Mouse (Mus musculus): ENCODE data around the gene Msh5. TPM values are rescaled to one million over a fixed set of nuclear protein-coding genes. Genes with fewer than 3 reads are reported as not detected.
A peak's percentile ranks its signal among the peaks of the same experiment; 100 is the strongest.
"Not testable (repeated sequence)": the region's sequence is repeated elsewhere in the genome, so short reads cannot be mapped to it uniquely, and the experiment has no call there.

The Msh5 gene
- polyA plus RNA-seq, 1 experiment from 2014 or later: 3.9 TPM

DNA sequence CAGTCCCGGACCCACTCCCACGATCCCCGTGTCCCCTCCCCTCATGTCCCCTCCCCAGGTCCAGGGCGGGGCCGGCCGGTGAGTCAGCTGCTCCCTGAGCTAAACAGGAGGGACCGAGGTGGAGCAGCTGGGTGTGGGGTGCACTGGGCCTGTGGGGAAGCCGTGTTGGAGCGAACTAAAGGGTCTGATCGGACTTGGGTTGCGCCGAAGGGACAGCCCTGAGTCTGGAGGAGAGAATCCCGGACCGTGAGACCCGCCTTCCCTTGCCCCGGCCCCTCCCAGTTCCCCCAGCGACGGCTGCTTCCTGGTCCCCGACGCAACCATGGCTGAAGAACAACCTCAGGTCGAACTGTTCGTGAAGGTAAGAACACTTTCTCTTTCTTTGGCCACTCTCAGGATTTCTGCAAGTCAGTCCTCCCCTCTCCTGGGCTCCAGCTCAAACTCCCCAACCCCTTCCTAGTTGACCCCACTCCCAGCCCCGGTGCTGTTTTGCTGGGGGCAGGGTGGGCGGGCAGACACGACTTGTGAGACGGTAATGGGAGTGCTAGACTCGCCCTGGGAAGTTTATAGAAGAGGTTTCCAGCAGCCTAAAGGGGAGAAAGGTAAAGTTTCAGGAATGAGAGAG, 3.7 kb upstream of the Msh5 start:
- Histone ChIP-seq H3K27me3 (ENCODE audit: insufficient read depth, poor library complexity, severe bottlenecking) (no peaks in the 10 kb centered on the region), H3K4me1 (peaks cover 66% of the 10 kb centered on the region), H3K27ac (peak overlapping the region; percentile 98), H3K9me3 (no peaks in the 10 kb centered on the region), H3K36me3 (peaks cover 34% of the 10 kb centered on the region), H3K4me3 (peak overlapping the region; percentile 80)
- WGBS: under 1% methylated on average over 27 of the region's 27 CpGs
- peak; percentile 90 for DNase-seq (ENCODE audit: low spot score)

DNA sequence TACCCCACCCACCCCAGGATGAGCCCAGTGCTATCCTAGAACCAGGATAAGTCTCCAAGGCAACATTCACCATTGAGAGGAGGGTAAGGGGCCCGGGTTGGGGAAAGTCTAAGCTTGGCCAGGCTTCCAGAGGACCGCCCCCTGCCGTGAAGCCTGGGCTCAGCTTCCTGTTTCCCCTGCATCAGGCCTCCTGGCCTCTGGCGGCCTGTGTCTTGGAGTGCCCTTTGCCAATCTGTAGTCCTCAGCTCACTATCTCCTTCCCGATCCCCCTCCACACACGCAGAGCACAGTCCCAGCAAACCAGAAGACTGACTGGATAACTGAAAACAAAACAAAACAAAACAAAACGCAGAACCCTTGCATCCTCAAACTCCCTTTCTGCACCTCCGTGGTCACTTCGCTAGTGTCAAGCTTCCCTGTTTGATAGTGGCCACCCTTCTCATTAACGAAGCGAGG, 3.0 kb upstream of the Msh5 start, which contains the start of gene Clic1:
Gene Clic1 (plus strand): TSS at position 406 of the 456 bp plus-strand sequence.
- Histone ChIP-seq H3K9me3 (no peaks in the 10 kb centered on the region), H3K27ac (peak within 1 kb of the TSS; percentile 98), H3K4me1 (peaks cover 72% of the 10 kb centered on the region), H3K4me3 (peak within 1 kb of the TSS; percentile 80), H3K27me3 (ENCODE audit: insufficient read depth, poor library complexity, severe bottlenecking) (no peaks in the 10 kb centered on the region), H3K36me3 (peaks cover 28% of the 10 kb centered on the region)
- DNase-seq (ENCODE audit: low spot score): peak; percentile 94
- 1% methylated on average over 11 of the region's 11 CpGs for WGBS

DNA sequence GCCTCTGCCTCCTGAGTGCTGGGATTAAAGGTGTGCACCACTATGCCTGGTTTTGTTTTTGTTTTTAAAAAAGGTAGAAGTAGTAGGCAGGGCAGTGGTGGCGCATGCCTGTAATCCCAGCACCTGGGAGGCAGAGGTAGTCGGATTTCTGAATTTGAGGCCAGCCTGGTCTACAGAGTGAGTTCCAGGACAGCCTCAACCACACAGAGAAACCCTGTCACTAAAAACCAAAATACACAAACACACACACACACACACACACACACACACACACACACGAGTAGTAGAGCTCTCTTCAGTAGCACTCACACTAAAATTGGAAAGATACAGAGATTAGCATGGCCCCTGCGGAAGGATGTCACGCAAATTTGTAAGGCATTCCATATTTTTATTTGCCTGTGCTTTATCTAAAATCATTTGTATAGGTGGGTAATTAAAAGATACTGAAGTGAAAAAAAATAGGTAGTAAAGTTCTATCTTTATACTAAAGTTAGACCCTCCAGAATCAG, 2.4 kb upstream of the Msh5 start:
- H3K27me3 ChIP-seq (ENCODE audit: insufficient read depth, poor library complexity, severe bottlenecking): no peaks in the 10 kb centered on the region
- no peaks in the 10 kb centered on the region for H3K9me3 ChIP-seq
- H3K27ac ChIP-seq: peak overlapping the region; percentile 98
- no peak for DNase-seq (ENCODE audit: low spot score)
- peak overlapping the region; percentile 80 for H3K4me3 ChIP-seq
- H3K36me3 ChIP-seq: peaks cover 22% of the 10 kb centered on the region
- peaks cover 76% of the 10 kb centered on the region for H3K4me1 ChIP-seq
- WGBS: 58% methylated on average over 5 of the region's 5 CpGs

DNA sequence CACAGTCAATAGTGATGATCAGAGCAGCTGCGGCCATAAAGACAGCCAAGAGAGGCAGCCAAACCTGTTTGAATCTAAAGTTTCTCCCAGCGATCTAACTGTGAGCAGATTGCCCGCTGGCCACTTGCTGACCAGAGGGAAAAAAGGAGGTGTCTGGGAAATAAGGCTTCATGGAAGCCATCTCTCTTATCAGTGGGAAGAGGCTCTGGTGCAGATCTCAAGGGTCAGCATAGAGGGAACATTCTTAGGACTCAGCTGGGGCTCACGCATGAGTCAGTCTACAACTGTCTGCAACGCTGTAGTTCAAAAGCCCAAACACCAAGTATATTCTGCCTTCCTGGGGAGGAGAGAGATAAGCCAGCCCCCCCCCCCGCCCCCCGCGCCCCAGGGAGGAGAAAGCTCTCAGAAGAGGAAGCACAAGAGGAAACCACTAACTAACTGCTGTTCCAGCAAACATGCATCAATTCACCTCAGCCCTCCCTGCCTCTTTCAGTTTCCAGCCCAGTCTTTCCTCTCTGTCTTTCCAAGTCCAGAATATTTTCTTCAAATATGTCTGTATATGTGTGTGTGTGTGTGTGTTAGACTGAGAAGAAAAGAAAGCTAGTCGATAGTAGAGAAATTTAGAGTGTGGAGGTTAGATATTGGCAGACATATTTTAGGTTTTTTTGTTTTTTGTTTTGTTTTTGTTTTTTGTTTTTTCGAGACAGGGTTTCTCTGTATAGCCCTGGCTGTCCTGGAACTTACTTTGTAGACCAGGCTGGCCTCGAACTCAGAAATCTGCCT, 1.8 kb upstream of the Msh5 start:
- Histone ChIP-seq H3K4me1 (peaks cover 81% of the 10 kb centered on the region), H3K27ac (peak overlapping the region; percentile 98), H3K27me3 (ENCODE audit: insufficient read depth, poor library complexity, severe bottlenecking) (no peaks in the 10 kb centered on the region), H3K36me3 (peaks cover 15% of the 10 kb centered on the region), H3K4me3 (peak overlapping the region; percentile 72), H3K9me3 (no peaks in the 10 kb centered on the region)
- DNase-seq (ENCODE audit: low spot score): no peak
- 20% methylated on average over 11 of the region's 11 CpGs for WGBS

DNA sequence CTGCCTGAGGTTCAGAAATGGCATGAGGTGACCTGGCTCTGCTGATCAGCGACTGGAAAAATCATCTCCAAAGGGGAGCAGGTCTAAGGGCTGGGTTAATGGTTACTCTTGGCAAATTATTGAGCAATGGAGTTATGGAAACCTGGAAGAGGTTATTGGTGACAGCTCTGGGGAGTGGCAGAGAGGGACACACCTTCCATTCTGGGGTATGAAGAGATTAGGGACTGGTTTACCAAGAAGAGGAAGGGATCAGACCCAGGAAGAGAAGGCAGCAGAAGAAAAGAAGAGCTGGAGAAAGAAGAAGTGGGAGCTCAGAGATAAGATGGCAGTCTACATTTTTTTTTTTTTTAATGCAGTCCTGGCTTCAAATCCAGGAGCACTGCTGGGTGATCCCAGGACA, 1.1 kb upstream of the Msh5 start:
- Histone ChIP-seq H3K4me1 (peaks cover 77% of the 10 kb centered on the region), H3K27ac (peak overlapping the region; percentile 98)

DNA sequence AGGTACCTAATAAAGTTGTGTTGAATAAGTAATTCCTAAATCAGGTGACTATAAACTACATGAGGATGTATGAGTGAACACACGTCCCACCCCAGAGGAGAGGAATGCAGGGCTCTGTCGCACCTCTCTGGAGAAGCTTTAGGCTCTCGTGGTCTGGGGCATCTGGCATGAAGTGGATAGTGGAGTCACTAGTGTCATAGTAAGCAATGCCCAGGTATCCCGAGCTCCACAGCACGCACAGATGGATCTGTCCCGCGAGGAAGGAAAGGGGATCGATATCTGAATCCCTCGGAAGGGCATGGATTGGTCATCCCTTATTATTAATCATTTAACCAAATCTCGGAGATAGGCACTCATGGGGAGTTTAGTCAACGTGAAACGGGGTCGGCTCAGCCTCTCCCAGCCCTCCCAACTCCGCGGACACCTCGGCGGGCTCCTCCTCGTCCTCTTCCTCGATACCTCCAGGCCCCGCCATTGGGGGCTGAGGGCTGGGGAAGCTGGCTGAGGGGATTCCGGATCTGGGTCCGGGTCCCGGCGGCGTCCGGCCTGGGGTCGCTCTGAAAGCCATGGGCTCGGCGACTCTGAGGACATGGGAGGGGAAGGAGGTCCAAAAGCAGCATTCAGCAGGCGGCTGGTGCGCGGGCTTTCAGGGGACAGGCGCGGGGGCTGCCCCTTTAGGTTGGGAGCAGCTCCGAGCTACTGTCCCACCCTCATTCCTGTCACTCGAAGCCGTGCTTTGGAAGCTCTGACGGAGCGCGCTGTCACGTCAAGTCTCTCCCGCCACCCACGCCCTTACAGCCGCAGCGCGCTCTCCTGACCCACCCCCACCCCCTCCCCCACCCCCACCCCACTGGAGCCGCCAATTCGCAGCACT, 501 bp downstream of the Msh5 start:
- Histone ChIP-seq H3K4me1 (peaks cover 63% of the 10 kb centered on the region), H3K9me3 (no peaks in the 10 kb centered on the region), H3K4me3 (peak overlapping the region; percentile 72), H3K27me3 (ENCODE audit: insufficient read depth, poor library complexity, severe bottlenecking) (no peaks in the 10 kb centered on the region), H3K27ac (peak overlapping the region; percentile 98), H3K36me3 (no peaks in the 10 kb centered on the region)
- DNase-seq (ENCODE audit: low spot score): no peak
- WGBS: 4% methylated on average over 47 of the region's 48 CpGs

More for the DNA sequence above, 1.1 kb upstream of the Msh5 start:
- H3K36me3 ChIP-seq: peaks cover 9% of the 10 kb centered on the region
- no peaks in the 10 kb centered on the region for H3K9me3 ChIP-seq
- WGBS: 43% methylated on average over 1 of the region's 1 CpGs
- H3K27me3 ChIP-seq (ENCODE audit: insufficient read depth, poor library complexity, severe bottlenecking): no peaks in the 10 kb centered on the region
- no peak for DNase-seq (ENCODE audit: low spot score)
- H3K4me3 ChIP-seq: peak overlapping the region; percentile 72

DNA sequence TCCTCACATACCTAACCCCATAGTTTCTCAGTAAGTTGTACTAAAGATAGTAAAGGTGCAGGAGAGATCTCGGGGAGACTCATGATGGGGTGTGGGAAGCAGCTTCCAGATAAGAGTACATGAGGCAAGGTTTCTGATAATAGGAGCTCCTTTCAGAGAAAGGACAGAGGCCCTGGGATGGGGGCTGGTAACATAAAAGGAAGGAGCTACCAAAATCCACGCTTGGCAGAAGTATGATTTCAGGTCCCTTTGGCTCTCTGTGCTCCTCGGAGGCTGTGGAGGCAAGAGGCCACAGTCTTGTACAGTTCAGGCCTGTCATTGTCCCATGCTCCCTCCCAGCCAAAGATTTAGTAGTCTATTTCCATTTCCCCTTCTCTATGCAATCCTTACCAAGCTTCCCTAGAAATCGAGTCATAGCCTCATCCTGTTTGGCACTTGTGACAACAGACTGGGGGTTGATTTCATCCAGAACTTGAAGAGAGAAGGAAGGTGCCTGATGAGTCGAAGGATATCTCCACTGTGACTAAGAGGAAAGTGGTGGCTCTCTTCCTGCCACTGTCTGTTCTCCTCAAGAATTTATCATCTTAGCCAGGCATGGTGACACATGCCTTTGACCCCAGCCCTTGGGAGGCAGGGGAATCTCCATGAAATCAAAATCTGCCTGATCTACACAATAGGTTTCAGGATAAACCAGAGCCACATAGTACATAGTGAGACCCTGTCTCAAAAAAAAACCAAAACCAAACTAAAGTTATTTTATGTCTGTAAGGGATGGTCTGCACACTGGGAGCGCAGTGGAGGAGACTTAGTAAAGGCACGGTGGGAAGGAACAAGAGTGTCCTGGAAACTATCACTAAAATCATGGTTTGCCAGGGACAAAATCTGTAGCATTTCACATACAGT, 1.4 kb downstream of the Msh5 start:
- 45% methylated on average over 7 of the region's 7 CpGs for WGBS
- H3K36me3 ChIP-seq: no peaks in the 10 kb centered on the region
- H3K9me3 ChIP-seq: no peaks in the 10 kb centered on the region
- peak; percentile 78 for DNase-seq (ENCODE audit: low spot score)
- peaks cover 63% of the 10 kb centered on the region for H3K4me1 ChIP-seq
- peak overlapping the region; percentile 98 for H3K27ac ChIP-seq
- H3K27me3 ChIP-seq (ENCODE audit: insufficient read depth, poor library complexity, severe bottlenecking): no peaks in the 10 kb centered on the region
- H3K4me3 ChIP-seq: peak overlapping the region; percentile 72

DNA sequence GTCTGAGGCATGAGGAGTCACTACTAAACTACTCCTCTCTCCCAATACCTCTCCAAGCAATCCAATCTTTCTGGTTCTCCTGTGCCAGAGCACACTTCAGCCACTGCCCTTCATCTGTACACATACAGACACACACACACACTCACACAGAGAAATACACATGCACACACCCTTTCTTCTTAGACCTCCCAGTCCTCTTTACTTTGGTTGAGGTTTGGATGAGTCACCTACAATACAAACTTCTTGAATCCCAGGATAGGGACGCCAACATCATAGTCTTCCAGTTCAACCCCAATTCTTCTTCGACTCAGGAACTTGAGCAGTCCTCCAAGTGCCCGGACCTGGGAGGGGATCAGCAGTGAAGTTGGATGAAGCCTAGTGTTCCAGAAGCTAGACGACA, 2.8 kb downstream of the Msh5 start:
- DNase-seq (ENCODE audit: low spot score): no peak
- 79% methylated on average over 4 of the region's 4 CpGs for WGBS
- H3K27ac ChIP-seq: peak overlapping the region; percentile 98

DNA sequence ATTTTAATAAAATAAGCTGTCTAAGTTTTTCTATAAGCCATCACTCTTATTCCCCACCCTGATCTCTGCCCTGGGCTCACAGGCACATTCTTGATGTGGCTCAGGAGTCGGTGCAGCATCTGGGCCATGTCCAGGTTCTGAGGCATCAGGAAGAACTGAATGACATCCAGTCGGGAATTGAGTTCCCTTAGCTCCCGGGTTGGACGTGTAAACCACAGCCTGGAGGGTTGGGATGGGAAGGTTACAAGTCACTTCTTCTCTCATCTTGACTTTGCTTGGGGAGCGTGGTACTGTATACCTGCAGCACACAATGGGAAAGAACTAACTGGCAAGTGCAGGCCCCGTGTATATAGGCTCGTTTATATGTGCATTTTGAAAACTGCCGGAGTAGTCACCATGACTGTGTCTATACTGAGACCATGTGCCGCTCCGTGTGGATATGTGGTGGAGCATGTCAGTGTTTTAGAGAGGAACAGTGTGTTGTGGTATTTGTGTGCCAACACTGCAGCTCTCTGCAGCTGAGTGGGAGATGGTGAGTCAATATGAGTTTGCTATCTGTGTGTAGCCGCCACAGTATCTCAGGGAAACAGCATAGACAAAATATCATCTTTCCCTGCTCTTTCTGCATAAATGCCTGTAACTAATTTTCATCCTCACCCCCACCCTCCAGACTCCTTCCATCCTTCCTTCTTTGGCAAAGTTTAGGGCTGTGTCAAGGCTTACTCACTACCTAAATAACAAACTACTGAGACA, 7.2 kb downstream of the Msh5 start:
- H3K4me1 ChIP-seq: peaks cover 8% of the 10 kb centered on the region
- DNase-seq (ENCODE audit: low spot score): no peak
- no peaks in the 10 kb centered on the region for H3K9me3 ChIP-seq
- H3K27ac ChIP-seq: no peak overlapping the region
- no peak overlapping the region for H3K4me3 ChIP-seq
- WGBS: 85% methylated on average over 11 of the region's 11 CpGs
- no peaks in the 10 kb centered on the region for H3K36me3 ChIP-seq
- H3K27me3 ChIP-seq (ENCODE audit: insufficient read depth, poor library complexity, severe bottlenecking): no peaks in the 10 kb centered on the region

More for the DNA sequence above, 2.8 kb downstream of the Msh5 start:
- no peaks in the 10 kb centered on the region for H3K9me3 ChIP-seq
- no peaks in the 10 kb centered on the region for H3K36me3 ChIP-seq
- H3K27me3 ChIP-seq (ENCODE audit: insufficient read depth, poor library complexity, severe bottlenecking): no peaks in the 10 kb centered on the region
- H3K4me3 ChIP-seq: no peak overlapping the region
- H3K4me1 ChIP-seq: peaks cover 50% of the 10 kb centered on the region

DNA sequence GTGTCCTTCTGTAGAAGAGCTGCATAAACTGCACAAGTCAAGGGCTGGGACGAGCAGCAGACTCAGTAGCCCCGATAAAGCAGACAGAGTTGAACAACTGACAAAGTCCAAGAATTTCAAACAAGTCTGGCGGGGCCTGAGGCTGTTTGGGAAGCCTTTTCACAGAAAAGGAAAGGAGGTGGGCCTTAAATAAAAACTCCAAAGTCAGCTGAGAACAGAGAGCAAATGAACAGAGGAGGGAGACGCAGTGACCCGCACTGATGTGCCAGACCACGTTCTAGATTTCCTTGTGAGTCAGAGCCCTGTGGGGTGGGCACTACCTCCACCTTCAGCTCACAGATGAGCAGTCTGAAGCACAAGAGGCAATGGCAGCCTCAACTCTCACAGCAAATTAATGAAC, 11.6 kb downstream of the Msh5 start:
- H3K4me1 ChIP-seq: peaks cover 9% of the 10 kb centered on the region
- no peaks in the 10 kb centered on the region for H3K9me3 ChIP-seq
- H3K27ac ChIP-seq: no peak overlapping the region
- no peak for DNase-seq (ENCODE audit: low spot score)
- H3K4me3 ChIP-seq: no peak overlapping the region
- no peaks in the 10 kb centered on the region for H3K36me3 ChIP-seq
- 70% methylated on average over 6 of the region's 6 CpGs for WGBS
- H3K27me3 ChIP-seq (ENCODE audit: insufficient read depth, poor library complexity, severe bottlenecking): peaks cover 7% of the 10 kb centered on the region; the same call in 1 of the 2 replicates

DNA sequence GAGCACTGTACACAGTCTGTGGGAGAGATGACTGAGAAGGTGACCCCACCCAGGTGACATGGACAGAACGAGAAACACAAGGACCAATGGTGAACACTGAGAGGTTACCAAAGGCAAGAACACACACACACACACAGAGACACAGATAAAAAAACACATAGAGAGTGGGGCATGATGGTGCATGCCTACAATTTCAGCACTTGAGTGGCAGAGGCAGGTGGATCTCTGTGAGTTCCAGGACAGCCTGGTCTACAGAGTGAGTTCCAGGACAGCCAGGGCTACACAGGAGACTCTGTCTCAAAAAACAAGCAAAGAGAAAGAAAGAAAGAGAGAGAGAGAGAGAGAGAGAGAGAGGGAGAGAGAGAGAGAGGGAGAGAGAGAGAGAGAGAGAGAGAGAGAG, 12.8 kb downstream of the Msh5 start:
- DNase-seq (ENCODE audit: low spot score); H3K9me3 ChIP-seq; H3K4me3 ChIP-seq; H3K27me3 ChIP-seq (ENCODE audit: insufficient read depth, poor library complexity, severe bottlenecking); H3K36me3 ChIP-seq; H3K27ac ChIP-seq: not testable (repeated sequence)
- H3K4me1 ChIP-seq: peaks cover 19% of the 10 kb centered on the region
- WGBS: 70% methylated on average over 1 of the region's 1 CpGs
